Mouse (Mus musculus) ovary, postnatal 14 days (tissue): ENCODE results near the gene Mfap2.

ENCODE experiments used
- DNase-seq: peaks from one replicate; pipeline ENCODE4 v3.0.0; 2022; ENCODE audit warnings: low spot score

Gene Mfap2

DNA sequence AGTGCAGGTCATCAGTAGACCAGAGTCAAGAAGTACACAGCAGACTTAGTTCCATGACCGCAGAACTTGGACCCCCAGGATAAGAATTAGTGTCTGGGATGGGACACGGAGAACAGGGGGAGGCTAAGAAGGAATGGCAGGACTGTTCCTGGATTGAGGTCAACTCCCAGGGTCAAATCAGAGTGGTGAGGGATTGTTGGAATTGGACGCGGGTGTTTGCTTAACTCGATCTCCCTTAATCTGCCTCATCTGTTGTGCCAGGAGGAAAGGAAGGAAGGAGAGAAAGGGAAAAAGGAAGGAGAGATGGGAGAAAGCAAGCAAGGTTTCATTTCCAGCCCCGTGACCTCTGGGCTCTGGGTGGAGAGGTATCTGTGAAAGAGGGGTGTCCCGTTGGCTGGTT, at the start of gene Mfap2:
TSS of gene Mfap2 (plus strand) at position 301 of the 400 bp plus-strand sequence.
- no peak for DNase-seq

- DNase-seq, result peak; percentile 89
Measured at GRCm38 (mm10) chr4:140960781-140961466, 49.3 kb upstream of the Mfap2 start, which contains the start of gene Sdhb. Gene Sdhb (plus strand): TSS chr4:140961203.

DNA sequence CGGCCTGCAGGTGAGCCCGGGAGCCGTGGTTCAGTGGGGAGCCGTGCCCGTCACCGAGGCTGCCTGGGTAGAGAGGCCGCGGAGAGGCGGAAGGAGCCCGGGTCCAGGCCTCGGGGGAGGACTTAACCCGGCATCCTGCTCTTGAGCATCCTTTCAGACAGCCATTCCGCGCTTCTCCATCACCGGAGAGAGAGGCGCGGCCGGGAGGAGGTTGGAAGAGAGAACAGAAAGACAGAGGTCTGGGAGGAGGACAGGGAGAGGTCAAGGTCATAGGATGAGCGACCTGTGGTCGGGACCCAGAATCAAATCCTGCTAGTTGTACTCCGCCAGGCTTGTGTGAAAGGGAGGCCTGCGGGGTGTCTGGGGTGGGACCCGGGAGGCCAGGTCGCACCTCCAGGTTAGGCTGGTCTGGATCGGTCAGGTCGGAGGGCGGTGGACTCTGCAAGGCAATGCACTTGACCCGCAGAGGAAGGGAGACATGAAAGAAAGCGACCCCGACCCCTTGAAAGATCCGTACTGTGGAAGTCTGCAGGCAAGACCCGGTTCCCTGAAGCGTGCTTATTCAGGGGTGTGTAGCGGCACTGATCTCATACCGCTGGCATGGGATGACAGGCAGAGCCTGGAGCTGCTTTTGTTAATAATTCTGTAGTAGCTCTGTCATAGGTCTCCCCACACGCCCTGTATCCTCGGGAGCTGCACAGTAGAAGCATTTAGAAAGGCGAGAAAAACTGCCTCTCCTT, 48.6 kb upstream of the Mfap2 start:
- no peak for DNase-seq

GRCm38 (mm10) chr4:140962207-140962909, 47.9 kb upstream of the Mfap2 start:
- DNase-seq, result no peak

GRCm38 (mm10) chr4:140962950-140963349, 47.3 kb upstream of the Mfap2 start:
- DNase-seq, result no peak

DNA sequence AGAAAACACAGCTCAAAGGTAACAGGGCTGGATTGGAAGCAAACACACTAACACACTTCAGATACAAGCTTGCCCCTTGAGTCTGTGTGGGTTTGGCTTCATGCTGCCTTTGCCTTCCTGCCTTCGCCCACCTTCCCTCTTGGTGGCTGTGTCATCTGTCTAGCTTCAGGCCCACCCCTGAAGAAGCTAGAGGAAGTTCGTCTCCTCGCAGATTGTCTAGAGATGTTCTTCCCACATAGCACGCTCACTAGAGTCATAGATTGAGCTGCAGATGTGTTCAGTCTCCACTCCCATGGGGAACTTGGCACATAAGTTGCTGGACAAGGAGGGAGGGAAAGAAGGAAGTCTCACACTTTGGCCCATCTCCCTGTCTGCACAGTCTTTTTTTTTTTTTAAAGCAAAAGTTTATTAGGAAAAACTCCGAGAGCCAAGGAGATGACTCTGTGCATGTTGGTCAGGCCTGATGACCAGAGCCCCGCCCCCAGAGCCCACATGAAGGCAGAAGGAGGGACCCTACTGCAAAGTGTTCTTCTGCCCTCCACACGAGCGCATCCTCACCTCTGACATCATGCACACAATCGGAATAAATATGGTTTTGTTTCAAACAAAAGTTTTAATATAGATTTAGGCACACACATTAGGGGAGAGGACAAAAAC, 46.1 kb upstream of the Mfap2 start:
- no peak for DNase-seq

GRCm38 (mm10) chr4:140964620-140965019, 45.6 kb upstream of the Mfap2 start:
- peak; percentile 67 for DNase-seq

DNA sequence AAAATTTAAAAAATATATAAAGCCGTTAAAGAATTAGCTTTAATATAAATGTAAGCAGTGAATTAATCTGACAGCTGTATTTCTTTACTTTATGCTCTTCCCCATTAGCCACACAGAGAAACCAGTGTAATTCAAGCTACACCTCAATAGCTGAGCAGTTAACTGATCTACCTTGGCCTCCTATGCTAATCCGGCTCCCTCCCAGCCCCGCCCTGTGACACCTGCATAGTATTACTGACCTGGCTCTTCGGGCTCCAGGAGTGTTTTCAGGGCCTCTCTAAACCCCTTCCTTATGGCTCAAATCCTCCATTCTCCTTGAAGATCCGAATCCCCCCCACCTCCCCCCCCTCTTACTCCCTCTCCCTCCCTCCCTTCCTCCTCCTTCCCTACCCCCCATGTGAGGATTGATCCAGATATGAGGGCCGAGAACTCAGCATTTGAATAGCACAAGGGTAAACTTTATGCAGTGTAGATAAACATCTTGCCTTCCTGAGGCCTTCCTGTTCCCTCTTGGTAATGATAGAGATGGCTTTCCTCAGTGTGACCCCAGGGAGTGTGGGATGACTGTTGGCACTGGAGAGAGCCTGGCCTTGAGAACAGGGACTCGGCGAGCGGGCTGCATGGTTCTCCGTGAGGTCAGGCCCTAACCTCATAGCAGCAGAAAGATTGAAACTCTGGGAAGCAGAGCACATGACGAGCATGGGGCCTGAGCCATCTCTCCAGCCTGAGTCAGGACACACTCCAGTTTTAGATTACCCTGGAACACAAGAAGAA, 42.6 kb upstream of the Mfap2 start:
- DNase-seq, result no peak

DNA sequence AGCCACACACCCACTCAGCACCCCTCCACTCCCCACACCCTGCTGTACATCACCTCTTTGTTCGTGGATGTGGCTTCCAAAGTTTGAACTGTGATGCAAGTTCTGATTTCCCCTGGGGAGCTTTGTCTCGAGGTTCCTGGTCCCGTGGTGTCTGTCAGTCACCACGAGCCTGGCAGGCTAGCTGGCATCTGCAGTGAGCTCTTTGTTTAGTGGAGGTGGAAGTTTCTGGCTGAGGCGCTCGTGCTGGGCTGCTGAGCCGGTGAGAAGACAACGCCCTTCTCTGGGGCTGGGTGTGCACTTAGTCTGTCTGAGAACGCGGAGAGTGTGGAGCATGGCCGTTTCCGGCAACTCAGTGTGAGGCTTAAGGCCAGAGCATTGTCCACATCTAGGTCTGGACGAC, 38.5 kb upstream of the Mfap2 start:
- DNase-seq, result no peak

DNA sequence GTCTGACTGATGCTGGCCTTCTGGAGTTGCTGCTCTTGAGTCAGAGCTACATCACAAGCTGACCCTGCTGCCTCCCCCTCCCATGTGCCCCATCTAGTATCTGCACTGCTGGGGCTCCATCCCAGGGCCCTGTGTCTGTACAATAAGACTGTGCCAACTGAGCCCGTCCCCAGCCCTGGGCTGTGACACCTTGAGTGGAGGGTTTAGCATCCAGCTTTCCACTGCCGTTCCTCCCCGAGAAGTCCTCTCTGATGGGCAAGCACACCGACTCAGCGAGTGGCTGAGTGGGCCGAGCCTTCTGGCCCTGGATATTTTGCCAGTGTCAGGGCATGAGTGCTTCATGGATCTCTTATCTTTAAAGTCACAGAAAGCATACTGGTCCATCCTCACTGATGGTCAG, 35.8 kb upstream of the Mfap2 start:
- no peak for DNase-seq

DNA sequence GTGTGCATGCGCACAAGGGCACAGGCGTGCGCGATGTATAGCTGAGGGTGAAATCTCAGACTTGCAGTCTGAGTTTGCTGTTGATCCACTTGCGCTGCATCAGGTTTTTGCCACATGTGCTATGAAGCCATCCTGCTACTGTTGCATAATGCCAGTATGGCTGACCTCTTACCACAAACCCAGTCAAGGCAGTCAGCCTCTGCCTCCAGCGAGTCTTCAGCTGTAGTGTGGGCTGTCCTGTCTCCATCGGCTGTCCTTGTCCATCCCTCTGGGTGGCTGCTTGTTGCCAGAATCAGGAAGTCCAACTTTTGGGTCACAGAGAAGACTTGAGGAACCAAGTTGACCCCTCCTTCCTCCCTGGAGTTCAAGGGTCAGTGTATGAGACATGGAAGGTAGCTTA, 34.9 kb upstream of the Mfap2 start:
- DNase-seq, result no peak

- DNase-seq, result no peak
Measured at GRCm38 (mm10) chr4:140977278-140977677, 32.9 kb upstream of the Mfap2 start.

GRCm38 (mm10) chr4:140977886-140978692, 32.1 kb upstream of the Mfap2 start:
- DNase-seq, result no peak

- no peak for DNase-seq
Measured at GRCm38 (mm10) chr4:140981605-140982004, 28.6 kb upstream of the Mfap2 start.

GRCm38 (mm10) chr4:140982808-140983207, 27.4 kb upstream of the Mfap2 start:
- DNase-seq, result no peak

- DNase-seq, result no peak
Measured at GRCm38 (mm10) chr4:140983442-140983841, 26.8 kb upstream of the Mfap2 start.

- DNase-seq, result no peak
Measured at GRCm38 (mm10) chr4:140984544-140984943, 25.7 kb upstream of the Mfap2 start.

- no peak for DNase-seq
Measured at GRCm38 (mm10) chr4:140986024-140986710, 24.1 kb upstream of the Mfap2 start.

GRCm38 (mm10) chr4:140986711-140987395, 23.4 kb upstream of the Mfap2 start, which contains the start of gene Atp13a2:
Gene Atp13a2 (plus strand): TSS chr4:140986873.
- peak; percentile 87 for DNase-seq
